Mouse (Mus musculus) brain, embryonic 14.5 days (tissue): ENCODE results near the gene Fgf4.

Source experiments
- CTCF ChIP-seq: fragments of 200-500 bp; IDR thresholded peaks from 2 replicates; pipeline ENCODE4 v1.5.1; 2012; ENCODE audit warnings: inconsistent platforms, mild to moderate bottlenecking, moderate library complexity, borderline replicate concordance; ENCODE audit not compliant: insufficient read depth, insufficient read length; ENCODE audit errors: extremely low read depth
- POLR2A ChIP-seq: fragments of 200-500 bp; IDR thresholded peaks from 2 replicates; pipeline ENCODE4 v1.6.1; 2012; ENCODE audit warnings: mild to moderate bottlenecking, inconsistent platforms, borderline replicate concordance; ENCODE audit not compliant: poor library complexity, insufficient read depth, insufficient read length, severe bottlenecking; ENCODE audit errors: extremely low read depth

GRCm38 (mm10) chr7:144873160-144873559, 26.0 kb downstream of the Fgf4 start:
- TF ChIP-seq CTCF = no peak
- no peak for TF ChIP-seq POLR2A
